Mouse (Mus musculus) CH12.LX (cell line): ENCODE measurements around the gene Wdpcp.

ENCODE experiments used
- CHD2 ChIP-seq: IDR thresholded peaks from 2 replicates; pipeline ENCODE4 v1.6.1; 2011; ENCODE audit warnings: low read length, improper control_type of control experiment
- CTCF ChIP-seq, 2 experiments: IDR thresholded peaks in 1 of 2; conservative IDR thresholded peaks in 1 of 2; 2 replicates each; pipeline ENCODE4 v1.5.1; 2011 to 2012; ENCODE audit warnings: low read depth in 2 of 2, low read length in 2 of 2, improper control_type of control experiment in 1 of 2, inconsistent platforms in 1 of 2, mild to moderate bottlenecking in 1 of 2, moderate library complexity in 1 of 2
- ELF1 ChIP-seq: IDR thresholded peaks from 2 replicates; pipeline ENCODE4 v1.6.1; 2014; ENCODE audit warnings: low read depth, mild to moderate bottlenecking, inconsistent platforms, low read length, improper control_type of control experiment
- EP300 ChIP-seq: IDR thresholded peaks from 2 replicates; pipeline ENCODE4 v1.6.1; 2011; ENCODE audit warnings: low read length, improper control_type of control experiment
- GABPA ChIP-seq: IDR thresholded peaks from 2 replicates; pipeline ENCODE4 v1.6.1; 2012; ENCODE audit warnings: low read depth, low read length, improper control_type of control experiment, inconsistent platforms; ENCODE audit not compliant: insufficient replicate concordance
- MXI1 ChIP-seq: IDR thresholded peaks from 2 replicates; pipeline ENCODE4 v1.6.1; 2011; ENCODE audit warnings: mild to moderate bottlenecking, low read depth, low read length, improper control_type of control experiment
- POLR2A ChIP-seq: IDR thresholded peaks from 2 replicates; pipeline ENCODE4 v1.6.1; 2011; ENCODE audit warnings: low read depth, mild to moderate bottlenecking, improper control_type of control experiment, low read length
- POLR2AphosphoS2 ChIP-seq: IDR thresholded peaks from 2 replicates; pipeline ENCODE4 v1.6.1; 2011; ENCODE audit warnings: low read depth, low read length, improper control_type of control experiment
- RAD21 ChIP-seq: IDR thresholded peaks from 2 replicates; pipeline ENCODE4 v1.6.1; 2011; ENCODE audit warnings: low read depth, mild to moderate bottlenecking, low read length, improper control_type of control experiment, moderate library complexity
- SMC3 ChIP-seq: IDR thresholded peaks from 2 replicates; pipeline ENCODE4 v1.6.1; 2011; ENCODE audit warnings: low read depth, low read length, improper control_type of control experiment
- TBP ChIP-seq: conservative IDR thresholded peaks from 2 replicates; pipeline ENCODE4 v1.6.1; 2011; ENCODE audit warnings: low read depth, low read length, improper control_type of control experiment
- ZC3H11A ChIP-seq: IDR thresholded peaks from 2 replicates; pipeline ENCODE4 v1.6.1; 2012; ENCODE audit warnings: low read depth, mild to moderate bottlenecking, inconsistent platforms, low read length, improper control_type of control experiment

GRCm38 (mm10) chr11:21644231-21644630 lies 72.2 kb downstream of the Wdpcp start:
- TF ChIP-seq TBP, result no peak
- TF ChIP-seq CTCF (conservative IDR thresholded peaks at IDR 0.05 in 1 of 2, IDR thresholded peaks at IDR 0.05 in 1 of 2; ENCODE audit: low read depth in 2 of 2, low read length in 2 of 2), result no peak
- TF ChIP-seq POLR2A, result no peak
- no peak for TF ChIP-seq SMC3
- TF ChIP-seq CHD2, result no peak
- no peak for TF ChIP-seq POLR2AphosphoS2
- no peak for TF ChIP-seq GABPA
- no peak for TF ChIP-seq RAD21
- no peak for TF ChIP-seq EP300
- no peak for TF ChIP-seq ELF1
- no peak for TF ChIP-seq ZC3H11A
- TF ChIP-seq MXI1, result no peak
